Mouse (Mus musculus): ENCODE results near the gene Cfap43.

DNA sequence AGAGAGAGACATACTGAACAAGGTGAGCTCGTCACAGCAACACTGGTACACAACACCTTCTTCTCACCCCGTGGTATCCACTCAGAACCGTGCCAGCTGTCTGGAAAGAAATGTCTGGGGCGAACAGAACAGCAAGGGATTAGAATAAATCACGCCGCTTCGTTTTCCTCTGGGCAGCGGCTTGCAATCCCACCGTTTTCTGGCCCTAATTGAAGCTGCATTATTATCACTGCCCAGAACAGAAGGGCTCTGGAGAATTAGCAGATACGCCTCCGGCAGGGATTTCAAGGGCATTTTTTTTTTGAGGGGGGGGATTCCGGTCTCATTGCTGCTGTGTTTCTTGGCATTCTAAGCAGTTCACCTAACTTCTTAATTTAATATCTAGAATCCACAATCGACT is 39.1 kb upstream of the Cfap43 start:
- TF ChIP-seq POLR2A (IDR thresholded peaks at IDR 0.05; ENCODE audit: insufficient read length, low read depth) (no peak), MYOG (IDR thresholded peaks at IDR 0.05; ENCODE audit: control insufficient read depth in 1 of 3, insufficient read depth in 1 of 3, insufficient read length in 2 of 3, low read depth in 2 of 3) (no peak), USF1 (IDR thresholded peaks at IDR 0.05; ENCODE audit: low read depth) (no peak), E2F4 (IDR thresholded peaks at IDR 0.05; ENCODE audit: insufficient read depth) (no peak), CEBPB (IDR thresholded peaks at IDR 0.05; ENCODE audit: insufficient read depth, poor library complexity, severe bottlenecking) (no peak), TCF12 (IDR thresholded peaks at IDR 0.05; ENCODE audit: insufficient read depth, poor library complexity, severe bottlenecking) (no peak), POLR2AphosphoS2 (IDR thresholded peaks at IDR 0.05; ENCODE audit: insufficient read length, low read depth) (no peak), REST (IDR thresholded peaks at IDR 0.05; ENCODE audit: insufficient read depth, insufficient read length) (no peak), MYOD1 (IDR thresholded peaks at IDR 0.05; ENCODE audit: control insufficient read depth in 1 of 3, insufficient read length in 2 of 3, low read depth in 2 of 3) (no peak), SRF (IDR thresholded peaks at IDR 0.05; ENCODE audit: control insufficient read depth, insufficient read length, low read depth) (no peak)
